In genomic region chr15:77868340-77868739, GRCm38 (mm10) we compare ENCODE assay signal across 20 mouse cellular contexts. TPM values are rescaled to one million over a fixed set of nuclear protein-coding genes. Genes with fewer than 3 reads are reported as not detected.
DNase-seq lines count a peak whose midpoint lies in the region; ATAC-seq and TF ChIP-seq lines count a peak whose summit lies in the region.
"Had no signal": no experiment of that assay in that cellular context is flagged by ENCODE, and none has a peak within 500 bp of the region (broad histone marks: within the 10 kb centered on the region; RNA-seq: fewer than 3 reads in every experiment).

No protein-coding gene starts in this region.

- no peak overlapping the region for H3ac ChIP-seq in myocyte (ENCODE audit: control insufficient read depth, insufficient read length)

- ATAC-seq in hindbrain, embryonic 11.5 days (ENCODE audit: low FRiP score), result no peak
- ATAC-seq: forebrain, embryonic 16.5 days; hindbrain, embryonic 16.5 days had no signal

- 94% methylated on average over 5 of the region's 5 CpGs for WGBS in hindbrain, embryonic 11.5 days

- no peak overlapping the region for H3K4me2 ChIP-seq in myocyte (ENCODE audit: low read depth)
- H3K4me2 ChIP-seq in hindbrain, embryonic 11.5 days (replicated peaks; ENCODE audit: low read depth, low read length), result no peak overlapping the region
- H3K4me2 ChIP-seq: embryonic facial prominence, embryonic 15.5 days; heart, embryonic 13.5 days; hindbrain, embryonic 12.5 days had no signal

- H3K4me1 ChIP-seq in ES-E14 (ENCODE audit: control insufficient read depth in 2 of 2, insufficient read depth in 2 of 2, low read length in 2 of 2, poor library complexity in 1 of 2), result peaks cover 19 to 30% of the 10 kb centered on the region in 2 experiments
- H3K4me1 ChIP-seq in hindbrain, embryonic 11.5 days (replicated peaks; ENCODE audit: control insufficient read depth, insufficient read depth, low read length), result 0 out of 2 replicates have a peak, but pooled peaks cover 2% of the 10 kb centered on the region
- H3K4me1 ChIP-seq: embryonic facial prominence, embryonic 15.5 days had no signal

- H3K79me2 ChIP-seq in myocyte (ENCODE audit: control insufficient read depth, insufficient read depth), result no peaks in the 10 kb centered on the region

- in situ Hi-C loops in ES-E14 (cut with MboI; ENCODE audit: low sequenced_read_pairs in 2 of 2, unreplicated experiment in 2 of 2), result no loop called here

- no peaks in the 10 kb centered on the region for H3K9me3 ChIP-seq in ES-E14 (ENCODE audit: control insufficient read depth, insufficient read depth, low read depth, low read length)
- no peaks in the 10 kb centered on the region for H3K9me3 ChIP-seq in hindbrain, embryonic 11.5 days (ENCODE audit: control insufficient read depth, low read length)
- H3K9me3 ChIP-seq: embryonic facial prominence, embryonic 15.5 days; heart, embryonic 13.5 days; hindbrain, embryonic 12.5 days had no signal

- no peaks in the 10 kb centered on the region for H3K36me3 ChIP-seq in ES-E14 (ENCODE audit: control insufficient read depth, insufficient read depth, low read length, poor library complexity, severe bottlenecking)
- no peaks in the 10 kb centered on the region for H3K36me3 ChIP-seq in myocyte (ENCODE audit: control insufficient read depth, insufficient read depth)
- no peaks in the 10 kb centered on the region for H3K36me3 ChIP-seq in hindbrain, embryonic 11.5 days (ENCODE audit: control insufficient read depth, insufficient read depth, low read length)
- H3K36me3 ChIP-seq: embryonic facial prominence, embryonic 15.5 days; heart, embryonic 13.5 days; hindbrain, embryonic 12.5 days had no signal

- H3K27ac ChIP-seq in ES-E14 (ENCODE audit: insufficient read depth, low read depth, low read length, poor library complexity, severe bottlenecking), result peak overlapping the region; percentile 81
- H3K27ac ChIP-seq in hindbrain, embryonic 11.5 days (ENCODE audit: low read depth, low read length), result no peak overlapping the region
- H3K27ac ChIP-seq: embryonic facial prominence, embryonic 15.5 days; heart, embryonic 13.5 days; hindbrain, embryonic 12.5 days had no signal

- H3K27me3 ChIP-seq in myocyte (ENCODE audit: control insufficient read depth, insufficient read depth, insufficient read length), result no peaks in the 10 kb centered on the region
- no peaks in the 10 kb centered on the region for H3K27me3 ChIP-seq in hindbrain, embryonic 11.5 days (ENCODE audit: control insufficient read depth, insufficient read depth, low read length)
- H3K27me3 ChIP-seq: embryonic facial prominence, embryonic 15.5 days; heart, embryonic 13.5 days; hindbrain, embryonic 12.5 days had no signal

- DNase-seq in ES-E14 (ENCODE audit: low read depth, low spot score), result no peak
- peak; percentile 20 to 49 for DNase-seq in adrenal gland, adult 18-20 months (ENCODE audit: low spot score in 2 of 2)
- peak; percentile 65 for DNase-seq in adrenal gland, postnatal 14 days
- no peak for DNase-seq in cerebellum, adult 11 months
- no peak for DNase-seq in hindbrain, embryonic 11.5 days (ENCODE audit: low spot score)
- DNase-seq in heart, adult 18-20 months, result no peak
- DNase-seq in heart, adult 11 months, result no peak
- DNase-seq: cerebellum, adult 8-10 months; cerebellum, postnatal 14 days; embryo, embryonic 11 days; gastrocnemius, postnatal 14 days; heart, postnatal 36 days; kidney, adult 11 months; kidney, adult 9 months had no signal

- H3K4me3 ChIP-seq in ES-E14 (ENCODE audit: insufficient read depth in 1 of 2, low read depth in 1 of 2, low read length in 2 of 2, poor library complexity in 1 of 2, severe bottlenecking in 1 of 2), result no peak overlapping the region
- no peak overlapping the region for H3K4me3 ChIP-seq in myocyte
- no peak overlapping the region for H3K4me3 ChIP-seq in hindbrain, embryonic 11.5 days (ENCODE audit: low read depth, low read length)
- H3K4me3 ChIP-seq: embryonic facial prominence, embryonic 15.5 days; heart, embryonic 13.5 days; hindbrain, embryonic 12.5 days had no signal

- H3K9ac ChIP-seq in ES-E14 (ENCODE audit: insufficient read depth, low read depth, low read length, poor library complexity, severe bottlenecking), result peak overlapping the region; percentile 8; the same call in 1 of the 2 replicates
- no peak overlapping the region for H3K9ac ChIP-seq in hindbrain, embryonic 11.5 days (ENCODE audit: low read depth, low read length)
- H3K9ac ChIP-seq: embryonic facial prominence, embryonic 15.5 days; heart, embryonic 13.5 days; hindbrain, embryonic 12.5 days had no signal

- no peak for TF ChIP-seq POLR2A in myocyte (IDR thresholded peaks at IDR 0.05; ENCODE audit: insufficient read length, low read depth)

TF ChIP-seq in ES-E14, 5 proteins besides CTCF, POLR2A, EP300 and RAD21:
- TF ChIP-seq ZNF384 (IDR thresholded peaks at IDR 0.05; ENCODE audit: low read depth, low read length) (0 out of 2 replicates have a peak, but pooled peaks have one; percentile 31), MAFK (IDR thresholded peaks at IDR 0.05; ENCODE audit: insufficient read depth, low read depth, low read length) (no peak)
TF ChIP-seq in ES-E14: peak in this region for 1.

TF ChIP-seq in myocyte, 11 proteins besides CTCF, POLR2A, EP300 and RAD21:
- TF ChIP-seq CEBPB (IDR thresholded peaks at IDR 0.05; ENCODE audit: insufficient read depth, poor library complexity, severe bottlenecking) (0 out of 2 replicates have a peak, but pooled peaks have one; percentile 34), E2F4 (IDR thresholded peaks at IDR 0.05; ENCODE audit: insufficient read depth) (no peak)

RNA-seq across cellular contexts. Expression of gene Myh9, which starts 26.4 kb away (rescaled TPM):
- 146 and 152 TPM in 2 replicates for total RNA-seq in ES-E14 (2012; rRNA removed)
- 100 to 1,000 TPM; 270 to 287 TPM for total RNA-seq in adrenal gland, adult 18-20 months (2021)
- 280 and 301 TPM in 2 replicates for total RNA-seq in adrenal gland, postnatal 14 days (2021)
- 466 TPM for polyA plus RNA-seq in myocyte (2012; fragmentation: generic; extraction: Trizol)
- polyA plus RNA-seq in hindbrain, embryonic 11.5 days (2014; fragmentation: Nextera tagmentation; extraction: Ambion mirVana), result 20.7 and 29.8 TPM in 2 replicates
- total RNA-seq in heart, adult 18-20 months (2021), result 100 to 1,000 TPM; 117 to 119 TPM

Comparison
In these comparisons a context has a peak if more than half of its experiments do, and no peak if none do; other contexts are left out.
1. DNase-seq: peak in adrenal gland, adult 18-20 months (2 of 2) and adrenal gland, postnatal 14 days (single experiment); none in ES-E14 (single experiment), cerebellum, adult 11 months (single experiment), hindbrain, embryonic 11.5 days (single experiment), heart, adult 18-20 months (0 of 2) and heart, adult 11 months (single experiment).